Mouse (Mus musculus): Measurements from ENCODE around the gene Kyat1.

Gene Kyat1

DNA sequence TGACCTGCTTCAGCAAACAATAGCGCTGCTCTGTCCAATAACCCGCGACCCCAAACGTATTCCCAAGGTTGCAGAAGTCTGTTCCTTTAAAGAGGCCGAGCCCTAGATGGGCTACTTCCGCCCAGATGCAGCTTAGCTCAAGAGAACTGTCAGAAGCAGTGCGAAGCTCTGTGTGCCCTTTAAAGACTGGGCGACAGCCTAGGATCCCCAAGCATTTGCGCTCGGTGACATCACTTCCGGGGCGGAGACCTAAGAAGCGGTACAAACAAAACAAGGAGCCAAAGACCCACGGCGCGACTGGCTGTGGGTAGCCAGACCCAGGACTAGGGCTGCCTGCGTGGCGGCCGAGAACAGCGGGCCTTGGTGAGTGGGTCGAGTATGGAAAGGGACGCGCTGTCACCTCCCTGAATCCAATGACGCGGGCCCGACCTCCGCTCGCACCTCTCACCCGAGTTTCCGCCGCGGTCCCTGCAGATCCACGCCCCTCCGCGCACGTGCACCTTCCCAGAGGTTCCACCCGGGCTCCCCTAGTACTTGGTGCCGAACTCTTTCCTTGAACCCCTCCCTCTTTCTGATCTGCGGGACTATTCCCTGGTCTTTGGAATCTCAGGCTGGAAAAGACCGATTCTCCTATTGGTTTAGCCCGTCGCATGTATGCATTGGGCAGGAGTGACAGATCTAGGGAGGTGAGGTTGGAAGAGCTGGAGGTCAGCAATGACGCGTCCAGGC is at the start of gene Kyat1:
Gene Kyat1 (minus strand): TSS at position 219 of the 729 bp plus-strand sequence.
- DNase-seq (ENCODE audit: low read depth in 1 of 2, low spot score in 2 of 2) = peak; percentile 79 to 91

DNA sequence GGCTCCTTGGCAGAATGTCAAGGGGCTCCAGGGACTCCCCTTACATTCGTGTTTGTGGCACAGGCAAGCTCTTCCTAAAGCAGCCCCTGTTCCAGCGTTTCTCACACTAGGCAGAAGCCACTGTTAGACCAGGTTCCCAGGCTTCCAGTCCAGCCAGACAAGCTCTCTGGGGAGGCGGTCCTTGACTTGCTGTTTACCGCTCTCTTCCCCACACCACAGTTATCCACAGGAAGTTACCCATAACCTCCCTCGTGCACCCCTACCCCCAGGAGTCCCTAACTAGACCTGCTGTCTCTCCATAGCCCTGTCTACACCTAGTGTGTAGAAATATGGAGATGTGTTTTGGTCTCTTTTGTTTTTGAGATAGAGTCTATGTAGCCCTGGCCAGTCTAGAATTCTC is 48.2 kb upstream of the Kyat1 start:
- DNase-seq (ENCODE audit: low read depth in 1 of 2, low spot score in 2 of 2) = no peak

DNA sequence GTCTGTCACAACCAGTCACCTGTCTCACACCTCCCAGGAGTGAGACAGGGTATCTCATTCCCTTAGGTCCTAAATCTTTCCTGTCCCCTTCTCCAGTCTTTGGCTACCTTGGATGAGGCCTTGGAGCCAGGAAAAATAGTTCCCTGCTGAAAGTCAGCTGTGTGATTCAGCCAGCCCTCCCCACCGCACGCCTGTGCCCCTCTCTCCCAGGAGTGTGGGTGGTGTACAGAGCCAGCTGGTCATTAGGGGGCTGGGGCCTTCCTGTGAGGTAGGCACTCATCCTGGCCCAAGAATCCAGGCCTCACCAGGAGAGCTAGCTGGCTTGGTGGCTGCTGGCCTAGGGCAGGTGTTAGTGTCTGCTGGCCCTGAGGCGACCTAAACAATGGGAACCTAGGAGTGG is 46.9 kb upstream of the Kyat1 start:
- no peak for DNase-seq (ENCODE audit: low read depth in 1 of 2, low spot score in 2 of 2)

DNA sequence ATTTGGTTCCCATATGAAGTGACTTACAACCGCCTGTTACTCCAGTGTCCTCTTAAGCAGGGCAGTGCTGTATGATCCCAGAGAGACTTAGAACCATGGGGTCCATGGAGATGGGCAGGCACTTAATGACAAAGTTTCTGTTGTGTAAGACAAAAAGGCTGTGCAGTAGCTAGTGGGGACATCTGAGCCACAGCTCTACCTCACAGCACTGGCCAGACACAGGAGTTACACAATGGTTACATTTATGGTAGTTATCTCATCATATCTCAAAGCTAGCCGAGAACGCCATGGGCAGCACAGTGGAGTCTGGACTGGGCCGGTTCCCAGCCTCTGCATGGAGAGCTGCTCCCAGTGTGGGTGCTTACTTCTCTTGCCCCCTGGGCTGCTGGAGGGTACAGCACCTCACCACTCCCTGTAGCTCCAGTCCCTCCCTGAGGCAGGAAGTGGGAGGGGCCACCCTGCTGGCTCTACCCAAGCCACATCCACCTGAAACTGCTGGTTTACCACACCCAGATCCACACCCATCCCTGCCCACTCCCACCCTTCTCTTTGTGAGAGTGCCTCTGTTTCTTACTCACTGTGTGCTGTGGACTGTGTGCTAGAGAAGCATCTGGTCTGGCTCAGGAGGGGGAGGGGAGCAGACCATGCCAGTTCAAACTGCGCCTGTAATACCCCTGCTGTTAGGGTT is 45.9 kb upstream of the Kyat1 start:
- peak; percentile 19 to 35 for DNase-seq (ENCODE audit: low read depth in 1 of 2, low spot score in 2 of 2)

DNA sequence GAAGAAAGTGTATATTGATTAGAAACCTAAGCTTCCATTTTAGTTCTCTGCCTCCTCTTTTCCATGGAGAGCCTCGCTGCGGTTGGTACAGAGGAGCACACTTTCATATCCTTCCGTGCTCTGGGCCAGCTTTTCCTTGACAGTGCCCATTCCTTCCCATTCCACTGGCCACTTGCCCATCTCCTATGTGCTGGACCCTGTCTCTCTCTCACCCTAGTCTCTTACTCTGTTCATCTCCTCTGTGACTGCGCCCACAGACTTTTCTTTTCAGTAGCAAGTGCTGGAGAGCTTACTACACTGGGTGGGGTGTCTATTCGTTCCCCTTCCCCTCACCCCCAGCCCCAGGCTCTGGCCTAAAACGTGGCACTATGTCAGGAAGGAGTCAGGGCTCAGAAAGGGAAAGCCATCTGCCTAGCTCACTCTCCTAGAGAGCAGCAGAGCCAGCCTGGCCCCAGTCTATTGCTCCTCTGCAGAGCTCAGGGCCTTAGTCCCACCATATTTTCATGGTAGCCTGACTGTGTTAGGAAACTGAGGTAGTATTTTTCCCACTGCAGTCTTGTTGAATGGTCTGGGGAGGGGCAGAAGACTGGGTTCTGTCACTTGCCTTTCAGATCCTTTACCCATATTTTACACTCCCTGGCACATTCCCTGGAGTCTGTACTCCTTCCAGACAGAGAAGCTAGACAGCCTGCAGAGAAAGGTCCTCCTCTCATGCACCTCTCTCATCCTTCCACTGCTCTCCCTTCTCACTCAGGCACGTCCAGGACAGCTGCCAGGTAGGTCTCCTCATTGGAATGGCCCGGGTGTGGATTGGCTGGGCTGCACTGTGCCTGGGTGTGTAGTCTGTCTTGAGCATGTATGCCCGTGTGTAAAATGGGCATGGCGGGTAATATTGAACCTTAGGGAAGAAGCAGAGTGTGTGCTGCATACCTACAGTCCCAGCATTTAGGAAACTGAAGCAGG is 44.8 kb upstream of the Kyat1 start:
- DNase-seq (ENCODE audit: low read depth in 1 of 2, low spot score in 2 of 2) = no peak

DNA sequence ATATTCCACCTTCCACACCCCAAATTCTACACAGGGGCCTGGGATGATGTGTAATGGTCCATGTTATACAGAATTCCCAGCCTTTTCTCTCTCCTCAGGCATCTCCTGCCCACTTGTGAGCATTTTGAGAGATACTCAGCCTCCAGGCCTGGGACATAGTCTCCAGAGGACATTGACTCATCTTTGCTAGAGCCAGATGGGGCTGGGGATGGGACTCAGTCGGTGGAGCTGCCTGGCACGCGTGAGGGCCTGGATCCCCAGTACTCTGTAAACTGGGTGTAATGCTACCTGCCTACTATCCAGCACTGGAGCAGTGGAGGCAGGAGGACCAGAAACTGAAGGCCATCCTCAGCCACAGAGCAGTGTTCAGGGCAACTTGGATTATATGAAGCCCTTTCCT is 43.5 kb upstream of the Kyat1 start:
- DNase-seq (ENCODE audit: low read depth in 1 of 2, low spot score in 2 of 2) = no peak

DNA sequence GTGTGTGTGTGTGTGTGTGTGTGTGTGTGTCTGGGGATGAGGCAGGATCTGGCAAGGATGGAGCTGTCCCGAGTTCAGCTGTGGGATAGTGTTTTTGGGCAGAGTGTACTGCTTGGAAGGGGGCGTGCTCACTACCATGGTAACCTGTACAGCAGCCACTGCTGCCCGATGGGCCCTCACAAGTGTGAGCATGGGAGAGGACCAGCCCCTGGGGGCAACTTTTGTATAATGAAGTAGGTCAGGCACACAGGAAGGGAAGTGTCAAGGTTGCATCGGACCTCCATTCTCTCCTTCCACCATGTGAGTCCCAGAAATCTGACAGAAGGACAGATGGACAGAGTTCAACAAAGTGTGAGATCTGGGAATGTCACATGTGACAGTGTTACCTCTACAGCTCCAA is 42.0 kb upstream of the Kyat1 start:
- DNase-seq (ENCODE audit: low read depth in 1 of 2, low spot score in 2 of 2) = no peak

DNA sequence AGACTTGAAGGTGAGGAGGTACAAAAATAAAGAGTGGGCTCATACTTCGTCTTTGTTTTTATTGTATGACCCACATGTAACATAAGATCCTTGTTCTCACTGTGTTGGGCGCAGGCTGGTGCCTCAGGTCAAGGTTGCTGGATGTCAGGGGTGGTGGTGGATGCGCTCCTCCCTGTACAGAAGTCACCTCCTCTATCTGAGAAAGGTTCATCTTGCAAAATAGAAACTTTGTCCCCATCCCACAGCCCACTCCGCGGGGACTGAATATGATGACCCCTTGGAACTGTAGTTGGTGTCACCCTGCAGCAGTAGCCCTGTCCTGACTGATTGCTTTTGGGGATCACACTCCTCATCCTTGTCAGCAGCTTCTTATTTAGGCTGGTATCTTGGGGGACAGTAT is 41.4 kb upstream of the Kyat1 start:
- no peak for DNase-seq (ENCODE audit: low read depth in 1 of 2, low spot score in 2 of 2)

DNA sequence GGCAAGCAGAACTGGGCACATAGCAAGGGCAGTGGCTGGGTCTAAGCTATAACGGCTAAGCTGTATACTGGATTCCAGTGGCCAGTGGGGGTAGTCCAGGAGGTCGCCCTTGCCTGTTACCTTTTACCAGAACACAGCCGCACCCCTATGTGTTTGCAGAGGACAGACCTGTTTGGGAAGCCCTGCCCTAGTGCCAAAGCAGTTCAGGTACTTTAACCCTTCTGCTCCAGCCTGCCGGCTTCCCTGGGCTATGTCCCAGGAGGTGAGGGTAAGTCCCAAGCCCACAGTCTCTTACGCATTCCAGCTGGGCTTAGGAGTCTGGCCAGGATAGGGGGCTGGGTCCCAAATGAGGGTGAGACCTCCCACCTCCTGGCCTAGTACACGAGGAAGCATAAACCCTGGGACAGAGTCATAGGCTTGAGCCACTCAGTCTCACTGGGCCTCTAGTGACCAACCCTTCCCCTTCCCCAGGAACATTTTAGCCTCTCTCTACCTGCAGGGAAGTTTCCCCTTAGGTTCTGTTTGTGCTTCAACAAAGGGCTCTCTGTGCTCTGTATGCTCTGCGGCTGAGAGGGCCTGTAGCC is 39.0 kb upstream of the Kyat1 start:
- no peak for DNase-seq (ENCODE audit: low read depth in 1 of 2, low spot score in 2 of 2)

DNA sequence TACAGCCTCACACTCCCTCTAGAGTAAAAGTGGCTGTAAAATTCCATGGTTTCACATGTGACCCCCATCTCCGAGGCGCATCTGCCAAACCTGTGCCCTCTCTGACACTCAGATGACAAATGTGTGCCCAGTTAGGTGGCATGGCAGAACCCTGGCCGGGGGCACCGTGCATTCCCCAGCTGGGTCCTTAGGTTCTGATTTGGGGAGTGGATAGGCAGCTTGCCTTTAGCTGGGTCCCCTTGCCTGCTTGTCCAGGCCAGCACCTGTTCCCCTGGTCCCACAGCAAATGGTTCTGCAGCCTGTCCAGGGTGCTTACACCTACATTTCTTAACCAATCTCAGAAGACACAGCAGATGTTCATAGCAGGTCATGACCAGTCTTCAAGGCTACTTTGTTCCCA is 37.7 kb upstream of the Kyat1 start:
- DNase-seq (ENCODE audit: low read depth in 1 of 2, low spot score in 2 of 2) = no peak

DNA sequence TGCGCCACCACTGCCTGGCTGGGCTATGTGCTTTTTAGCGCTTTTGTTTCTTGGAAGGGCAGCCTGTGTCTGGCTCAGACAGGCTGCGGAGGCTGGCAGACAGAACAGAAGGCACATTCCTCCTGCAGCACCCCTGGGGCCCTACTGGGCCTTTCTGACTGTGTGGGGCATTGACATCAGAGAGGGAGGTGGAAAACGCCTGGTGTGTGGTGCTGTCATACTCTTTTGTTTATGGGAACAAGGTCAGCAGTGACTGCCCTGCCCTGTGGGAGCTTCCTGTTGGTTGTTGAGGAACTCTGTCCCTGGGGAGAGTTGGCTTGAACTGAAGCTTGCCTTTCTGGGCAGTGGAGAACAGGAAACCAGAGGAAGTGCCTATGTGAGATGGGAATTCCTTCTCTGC is 36.9 kb upstream of the Kyat1 start:
- DNase-seq (ENCODE audit: low read depth in 1 of 2, low spot score in 2 of 2) = peak in 1 of 2 experiments; percentile 23

DNA sequence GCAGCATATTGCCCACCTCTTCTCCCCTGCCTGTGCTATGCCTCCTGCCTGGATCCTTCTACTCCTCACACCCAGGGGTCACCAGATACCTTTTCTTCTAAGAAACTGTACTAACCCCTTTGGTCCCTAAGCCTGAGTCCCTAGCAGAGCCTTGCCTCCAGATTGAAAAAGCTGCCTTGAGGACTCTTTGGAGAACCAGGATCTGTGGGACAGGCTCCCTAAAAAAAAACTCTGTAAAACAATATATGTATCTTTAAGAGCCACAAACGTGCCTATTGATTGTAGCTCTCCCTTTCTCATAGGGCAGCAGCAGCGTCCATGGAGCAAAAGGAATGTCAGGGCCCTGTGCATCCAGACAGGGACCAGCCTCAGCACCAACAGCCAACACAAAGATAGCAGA is 34.6 kb upstream of the Kyat1 start, which contains the start of gene Gm28035:
Gene Gm28035 (plus strand): TSS at position 301 of the 400 bp plus-strand sequence.
- no peak for DNase-seq (ENCODE audit: low read depth in 1 of 2, low spot score in 2 of 2)

DNA sequence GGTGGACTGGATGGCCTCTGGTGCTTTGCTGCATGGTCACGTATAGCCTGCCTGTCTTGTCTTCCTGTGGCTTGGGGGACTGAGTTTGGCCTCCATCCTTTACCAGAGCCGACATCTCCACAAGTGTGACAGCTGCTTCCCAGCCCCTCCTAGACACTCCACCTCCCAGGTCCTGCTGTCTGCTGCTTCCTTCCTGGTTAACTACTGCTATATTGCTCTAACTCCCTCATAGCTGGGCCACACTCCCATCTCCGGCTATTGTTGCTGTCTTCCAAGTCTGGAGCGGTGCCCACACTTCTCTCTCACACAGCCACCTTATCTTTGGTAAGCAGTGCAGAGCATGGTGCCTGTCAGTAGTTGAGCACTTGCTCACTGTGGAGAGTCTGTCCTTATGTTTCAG is 34.1 kb upstream of the Kyat1 start:
- no peak for DNase-seq (ENCODE audit: low read depth in 1 of 2, low spot score in 2 of 2)

DNA sequence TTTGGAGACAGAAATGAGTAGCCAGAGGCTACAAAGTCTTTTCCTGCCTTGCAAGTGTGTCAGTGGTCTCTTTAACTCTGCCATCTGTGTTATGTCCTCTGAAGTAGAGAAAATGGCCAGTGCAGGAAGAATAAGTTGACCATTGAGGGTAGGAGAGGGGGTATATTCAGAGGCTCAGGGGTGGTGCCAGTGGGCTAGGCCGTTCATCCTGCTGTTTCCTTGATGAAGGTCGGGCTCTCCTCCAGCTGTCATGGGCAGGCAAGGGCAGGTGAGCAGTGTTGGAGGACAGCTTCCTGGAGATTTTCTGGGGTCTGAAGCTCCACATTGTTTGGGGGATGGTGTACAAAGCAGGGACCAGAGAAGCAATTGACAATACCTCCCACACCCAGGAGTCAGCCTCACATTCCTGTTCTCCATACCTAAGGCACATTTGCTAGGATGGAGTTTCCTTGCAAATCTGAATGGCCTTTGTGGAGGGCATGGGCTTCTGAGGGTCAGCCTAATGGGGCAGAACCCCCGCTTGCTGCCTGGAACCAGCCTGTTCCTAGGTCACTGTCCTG is 33.3 kb upstream of the Kyat1 start:
- DNase-seq (ENCODE audit: low read depth in 1 of 2, low spot score in 2 of 2) = no peak

DNA sequence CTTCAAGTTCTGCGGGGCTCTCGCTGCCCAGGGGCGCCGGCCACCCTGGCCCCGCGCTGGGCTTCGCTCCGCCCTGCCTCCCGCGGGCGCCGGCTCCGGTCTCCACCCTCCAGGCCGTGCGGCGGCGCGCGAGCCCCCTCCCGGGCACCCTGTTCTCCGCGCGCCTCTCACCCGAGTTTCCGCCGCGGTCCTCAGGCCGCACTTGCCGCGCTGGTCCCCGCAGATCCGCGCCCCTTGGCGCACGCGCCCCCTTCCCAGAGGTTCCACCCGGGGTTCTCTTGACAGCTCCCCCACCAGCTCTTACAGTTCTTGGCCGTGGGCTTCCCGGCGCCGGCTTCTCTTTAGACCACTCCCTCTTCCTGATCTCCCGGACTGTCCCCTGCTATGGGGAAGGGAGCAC is 32.2 kb upstream of the Kyat1 start:
- DNase-seq (ENCODE audit: low read depth in 1 of 2, low spot score in 2 of 2) = peak in 1 of 2 experiments; percentile 15

DNA sequence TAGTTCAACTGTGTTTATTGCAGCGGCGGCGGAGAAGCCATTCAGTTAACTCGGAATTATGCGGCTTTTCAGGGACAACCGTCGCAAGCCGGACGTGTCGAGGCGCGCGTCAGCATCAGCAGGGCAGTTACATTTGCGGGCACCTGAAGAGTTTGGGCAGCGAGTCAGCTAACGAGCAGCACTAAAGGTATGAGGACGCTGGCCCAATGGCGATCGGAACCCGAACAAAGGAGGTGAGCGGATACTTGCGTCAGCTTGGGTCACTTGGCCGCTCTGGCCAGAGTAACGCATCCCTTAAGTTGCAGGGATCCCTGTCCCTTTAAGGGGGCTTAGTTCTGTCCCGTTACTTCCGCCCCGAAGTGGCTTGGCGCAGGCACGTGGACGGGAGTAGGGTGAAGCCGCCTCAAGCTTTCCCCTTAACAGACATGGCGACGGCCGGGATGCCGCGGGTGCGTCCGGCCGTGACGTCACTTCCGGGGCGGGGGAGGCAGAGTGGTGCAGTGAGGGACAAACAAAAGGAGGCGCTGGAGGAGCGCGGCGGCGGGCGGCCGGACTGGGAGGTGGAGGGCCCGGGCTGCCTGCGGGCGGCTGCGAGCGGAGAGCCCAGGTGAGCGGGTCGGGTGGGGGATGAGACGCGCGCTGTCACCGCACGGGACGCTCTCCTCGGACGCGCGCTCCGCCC is 31.7 kb upstream of the Kyat1 start, which contains the start of gene Lrrc8a:
Gene Lrrc8a (plus strand): TSS at position 517 of the 682 bp plus-strand sequence.
- peak; percentile 98 to 99 for DNase-seq (ENCODE audit: low read depth in 1 of 2, low spot score in 2 of 2)

DNA sequence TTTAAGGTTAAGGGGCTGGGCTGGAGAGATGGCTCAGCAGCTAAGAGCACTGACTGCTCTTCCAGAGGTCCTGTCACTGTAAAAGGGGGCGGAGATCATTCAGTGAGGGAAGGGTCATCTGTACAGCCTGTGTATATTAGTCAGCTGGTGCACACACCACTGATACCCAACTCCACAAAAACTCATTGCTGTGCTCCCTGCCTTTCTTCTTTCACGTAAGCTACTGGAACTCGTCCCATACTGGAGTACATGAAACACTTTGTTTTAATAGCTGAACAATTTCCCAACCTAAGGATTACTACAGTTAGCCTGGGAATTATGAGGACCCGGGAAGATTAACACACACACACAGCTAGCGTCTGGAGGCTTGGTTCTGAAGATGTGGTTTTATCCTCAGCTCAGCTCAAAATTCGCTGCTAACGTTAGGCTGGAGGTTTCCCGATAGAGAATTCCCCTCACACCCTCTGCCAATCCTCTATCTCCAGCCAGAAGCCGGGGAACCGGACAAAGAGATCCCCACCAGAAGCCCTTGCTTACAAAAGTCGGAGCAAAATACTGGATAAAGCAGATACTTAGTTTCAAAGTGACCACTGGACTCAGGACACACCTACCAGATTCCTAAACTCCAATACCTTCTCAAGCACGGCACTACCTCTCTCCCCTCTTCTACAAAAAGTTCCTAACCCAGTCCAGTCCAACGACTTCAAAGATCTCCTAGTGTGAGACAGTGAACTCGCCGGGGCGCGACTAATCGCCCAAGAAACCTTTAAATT is 31.0 kb upstream of the Kyat1 start:
- no peak for DNase-seq (ENCODE audit: low read depth in 1 of 2, low spot score in 2 of 2)

DNA sequence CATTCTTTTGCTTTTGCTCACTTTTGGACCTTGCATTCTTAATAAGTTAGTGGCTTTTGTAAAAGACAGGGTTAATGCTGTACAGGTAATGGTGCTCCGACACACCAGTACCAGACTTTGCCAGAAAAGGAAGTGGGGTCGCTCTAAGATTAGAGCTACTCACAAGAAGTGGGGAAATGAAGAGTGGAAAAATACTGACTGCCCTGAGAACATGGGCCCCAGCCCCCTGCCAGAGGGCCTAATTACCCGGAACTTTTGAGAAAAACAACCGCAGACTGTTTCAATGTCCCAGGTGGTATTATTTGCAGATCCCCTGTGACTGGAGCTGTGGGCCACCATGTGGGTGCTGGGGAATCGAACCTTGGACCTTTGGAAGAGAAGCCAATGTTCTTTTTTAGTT is 29.9 kb upstream of the Kyat1 start:
- DNase-seq (ENCODE audit: low read depth in 1 of 2, low spot score in 2 of 2) = no peak

DNA sequence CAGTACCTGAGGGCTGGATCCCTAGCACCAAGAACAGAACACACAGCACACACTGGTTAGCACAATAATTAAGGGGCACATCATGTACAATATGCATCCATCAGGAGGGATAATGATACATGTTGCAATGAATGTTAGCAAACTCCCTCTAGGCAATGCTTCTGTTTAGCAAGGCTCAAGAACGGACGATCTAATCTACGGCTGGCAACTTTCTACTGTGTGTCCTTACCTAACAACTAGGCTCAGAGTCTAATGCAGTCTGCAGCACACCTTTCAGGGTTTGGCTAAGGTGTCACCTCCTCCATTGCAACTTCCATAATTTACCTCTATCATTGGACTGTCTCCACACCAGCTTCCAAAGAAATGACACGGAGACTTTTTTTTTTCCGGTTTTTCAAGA is 10.6 kb upstream of the Kyat1 start:
- DNase-seq (ENCODE audit: low read depth in 1 of 2, low spot score in 2 of 2) = no peak

All from monocyte, adult 2 months (primary cell).